Mouse (Mus musculus): ENCODE measurements around the gene Olfr742.

Gene Olfr742

GRCm38 (mm10) chr14:50503300-50503699, at the start of gene Olfr742:
TSS of gene Olfr742 (plus strand) at chr14:50503600.
- no peak for DNase-seq (ENCODE audit: low spot score in 2 of 2)

- DNase-seq (ENCODE audit: low spot score in 2 of 2), result no peak
Observed at GRCm38 (mm10) chr14:50472438-50472837, 31.0 kb upstream of the Olfr742 start, which contains the start of gene Olfr741. TSS of gene Olfr741 (plus strand) at chr14:50472738.

- DNase-seq (ENCODE audit: low spot score in 2 of 2), result no peak
Observed at GRCm38 (mm10) chr14:50478406-50478805, 25.0 kb upstream of the Olfr742 start.

GRCm38 (mm10) chr14:50521539-50521938, 18.1 kb downstream of the Olfr742 start, which contains the start of gene Olfr743:
TSS of gene Olfr743 (plus strand) at chr14:50521839.
- no peak for DNase-seq (ENCODE audit: low spot score in 2 of 2)

GRCm38 (mm10) chr14:50552734-50553133, 49.3 kb downstream of the Olfr742 start:
- no peak for DNase-seq (ENCODE audit: low spot score in 2 of 2)

Data from spleen, postnatal 4 days (tissue).